Mouse (Mus musculus) small intestine, adult 10 weeks (tissue): ENCODE measurements around the gene Gm7735. TPM values are rescaled to one million over a fixed set of nuclear protein-coding genes. Genes with fewer than 3 reads are reported as not detected.

Source experiments
- polyA plus RNA-seq: library from polyadenylated mRNA; stranded (reverse); fragments of 350-450 nt; fragmentation: Illumina TruSeq; extraction: RNeasy Lipid Tissue Mini Kit (QIAGEN cat#74804); gene quantifications from one replicate; pipeline ENCODE4 v1.2.3, GENCODE M21; 2014; ENCODE audit warnings: low replicate concordance

The Gm7735 gene
- polyA plus RNA-seq = not detected

GRCm38 (mm10) chr16:89169190-89169589 is at the start of gene Gm7735:
Gene Gm7735, plus strand, starts transcription at chr16:89169490.

GRCm38 (mm10) chr16:89140551-89140950 is 28.7 kb upstream of the Gm7735 start, which contains the start of gene Gm6358:
Gene Gm6358, plus strand, starts transcription at chr16:89140851.

GRCm38 (mm10) chr16:89150786-89151185 is 18.5 kb upstream of the Gm7735 start, which contains the start of gene Gm10061:
Gene Gm10061, plus strand, starts transcription at chr16:89151086.

GRCm38 (mm10) chr16:89157652-89158051 is 11.6 kb upstream of the Gm7735 start, which contains the start of gene Gm9789:
Gene Gm9789, plus strand, starts transcription at chr16:89157952.

GRCm38 (mm10) chr16:89174435-89174834 is 5.1 kb downstream of the Gm7735 start, which contains the start of gene 1110057P08Rik:
Gene 1110057P08Rik, plus strand, starts transcription at chr16:89174735.

GRCm38 (mm10) chr16:89205561-89205960 is 36.3 kb downstream of the Gm7735 start, which contains the start of gene Krtap20-2:
Gene Krtap20-2, plus strand, starts transcription at chr16:89205861.

Other genes with a start within 250 kb of the Gm7735 start
- gene Krtap19-9b, start 237.2 kb upstream of the Gm7735 start, polyA plus RNA-seq = not detected
- gene Krtap16-3, start 206.6 kb upstream of the Gm7735 start, polyA plus RNA-seq = not detected
- gene Krtap22-2, start 158.7 kb upstream of the Gm7735 start, polyA plus RNA-seq = not detected
- not detected for gene Gm10229, start 154.2 kb upstream of the Gm7735 start, polyA plus RNA-seq
- gene Krtap6-1, start 137.8 kb upstream of the Gm7735 start, polyA plus RNA-seq = not detected
- not detected for gene Gm10228, start 128.0 kb upstream of the Gm7735 start, polyA plus RNA-seq
- not detected for gene Krtap6-5, start 121.6 kb upstream of the Gm7735 start, polyA plus RNA-seq
- not detected for gene 1110025L11Rik, start 105.5 kb upstream of the Gm7735 start, polyA plus RNA-seq
- not detected for gene Krtap6-3, start 85.5 kb upstream of the Gm7735 start, polyA plus RNA-seq
- gene Gm6358, start 28.6 kb upstream of the Gm7735 start, polyA plus RNA-seq = not detected
- gene Gm10061, start 18.4 kb upstream of the Gm7735 start, polyA plus RNA-seq = not detected
- gene Gm9789, start 11.5 kb upstream of the Gm7735 start, polyA plus RNA-seq = not detected
- gene 1110057P08Rik, start 5.2 kb downstream of the Gm7735 start, polyA plus RNA-seq = not detected
- gene Krtap20-2, start 36.4 kb downstream of the Gm7735 start, polyA plus RNA-seq = not detected
- gene Krtap21-1, start 234.4 kb downstream of the Gm7735 start, polyA plus RNA-seq = not detected